Mouse (Mus musculus) embryonic fibroblast, embryonic 13.5 days (primary cell): ENCODE results near the gene Btla.

Experiments used
- CTCF ChIP-seq: IDR thresholded peaks from 2 replicates; pipeline ENCODE4 v1.5.1; 2011; ENCODE audit warnings: mild to moderate bottlenecking, control low read depth, low read length, moderate library complexity, borderline replicate concordance; ENCODE audit not compliant: insufficient read depth
- POLR2A ChIP-seq: IDR thresholded peaks from 2 replicates; pipeline ENCODE4 v1.6.1; 2011; ENCODE audit warnings: low read depth, mild to moderate bottlenecking, control low read depth, low read length, moderate library complexity

GRCm38 (mm10) chr16:45256895-45257294, 32.8 kb downstream of the Btla start:
- TF ChIP-seq CTCF (no peak), POLR2A (no peak)
